Mouse (Mus musculus) natural killer cell, adult 2 months (primary cell): ENCODE data around the gene Atp2a2.

ENCODE experiments used
- DNase-seq, 2 experiments: peaks; one replicate each; pipeline ENCODE4 v3.0.0; 2022; ENCODE audit warnings: low spot score in 2 of 2

Gene Atp2a2

DNA sequence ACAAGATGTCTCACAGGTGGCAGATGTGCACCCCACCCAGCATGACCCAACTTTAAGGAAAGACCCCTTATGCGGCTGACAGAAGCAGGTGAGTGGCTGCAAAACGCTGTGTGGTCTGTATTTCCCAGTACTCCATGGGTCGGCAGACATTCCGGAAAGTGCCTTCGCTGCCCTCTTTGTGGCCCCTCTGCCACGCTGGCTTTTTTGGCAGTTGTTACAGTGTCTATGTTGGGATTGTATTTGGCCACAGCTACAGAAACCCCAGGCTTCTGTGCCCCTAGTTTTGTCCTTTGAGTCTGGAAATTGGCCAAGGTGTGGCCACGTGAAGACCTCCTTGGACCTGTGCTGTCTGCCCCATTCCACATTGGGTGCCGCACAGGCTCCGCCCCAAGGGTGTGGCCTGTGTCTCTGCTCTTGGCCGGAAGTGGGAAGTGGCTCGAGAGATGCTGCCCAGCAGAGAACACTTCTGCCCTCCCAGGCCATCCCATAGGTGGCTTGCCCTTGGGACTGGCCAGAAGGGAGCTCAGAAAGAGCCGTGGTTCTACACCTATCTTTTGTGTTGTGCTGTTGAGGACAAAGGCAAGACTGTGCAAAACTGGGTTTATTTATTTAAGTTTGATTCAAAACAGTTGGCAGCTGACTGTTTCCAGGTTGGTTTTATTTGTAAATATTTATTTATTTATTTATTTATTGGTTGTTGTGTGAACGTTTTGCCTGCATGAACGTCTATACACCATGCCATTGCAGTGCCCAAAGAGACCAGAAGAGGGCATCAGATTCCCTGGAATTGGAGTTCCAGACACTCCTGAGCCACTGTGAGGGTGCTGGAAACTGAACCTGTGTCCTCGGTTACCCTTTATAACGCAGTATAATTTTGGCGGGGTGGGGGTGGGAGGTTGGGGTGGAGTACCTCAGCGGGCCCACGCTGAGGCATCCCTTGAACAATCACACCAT is 92.1 kb downstream of the Atp2a2 start:
- no peak for DNase-seq

DNA sequence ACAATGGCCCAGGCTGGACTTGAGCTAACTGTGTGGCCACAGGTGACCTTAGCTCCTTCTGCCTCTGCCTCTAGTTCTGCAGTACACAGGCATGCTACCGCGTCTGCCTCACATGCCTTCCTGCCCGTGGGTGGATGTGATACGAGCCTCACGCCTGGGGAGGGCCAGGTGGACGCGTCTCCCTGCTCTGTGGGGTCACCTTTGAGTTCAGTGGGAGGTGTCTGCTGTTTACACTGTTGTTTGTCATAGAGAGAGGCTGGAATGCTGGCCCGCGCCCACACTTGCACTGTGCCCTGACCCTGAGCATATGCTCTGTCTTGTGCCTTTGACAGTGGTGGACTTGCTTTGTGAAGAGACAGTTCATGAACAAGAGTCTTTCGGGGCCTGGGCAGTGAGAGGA is 96.5 kb downstream of the Atp2a2 start:
- no peak for DNase-seq
